Mouse (Mus musculus): ENCODE measurements around the gene Zbtb24.

DNA sequence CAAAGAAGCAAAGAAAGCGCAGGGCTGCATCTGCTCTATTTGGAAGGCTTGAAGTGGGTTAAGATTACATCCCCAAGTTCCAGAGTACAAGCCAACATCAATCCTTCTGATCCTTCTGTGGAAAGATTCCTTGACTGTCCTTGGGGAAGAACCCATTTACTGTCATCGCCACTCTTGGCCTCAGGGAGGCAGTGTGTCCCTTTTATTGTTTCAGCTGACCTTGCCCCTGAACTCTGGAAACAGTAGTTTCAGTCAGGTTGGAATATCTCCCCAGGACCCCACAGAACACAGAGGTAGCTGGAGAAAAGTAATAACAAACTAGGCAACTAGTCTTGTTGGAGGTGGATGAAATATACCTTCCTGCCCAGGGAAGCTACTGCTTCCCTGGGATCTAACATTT lies 59.0 kb downstream of the Zbtb24 start:
- peak; percentile 69 for TF ChIP-seq CTCF (IDR thresholded peaks at IDR 0.05)
- TF ChIP-seq EP300 (IDR thresholded peaks at IDR 0.05; ENCODE audit: insufficient read depth, low read depth, low read length) = no peak
